Mouse (Mus musculus) heart, embryonic 11.5 days (tissue): ENCODE measurements around the gene Snrpd2. TPM values are rescaled to one million over a fixed set of nuclear protein-coding genes. Genes with fewer than 3 reads are reported as not detected.

Source experiments
- ATAC-seq: fragments of 200-750 bp; cut with Nextera tagmentation; replicated peaks from 2 replicates; pipeline ENCODE4 v1.8.0; 2017; ENCODE audit warnings: moderate library complexity; ENCODE audit not compliant: insufficient number of reproducible peaks, low FRiP score, low TSS enrichment
- H3K27ac ChIP-seq: fragments of 300-500 bp; sonication (generic); 2 replicates; pipeline ENCODE4 v1.5.1; 2014; ENCODE audit warnings: mild to moderate bottlenecking, low read depth, low read length
- H3K27me3 ChIP-seq: fragments of 300-500 bp; sonication (generic); 2 replicates; pipeline ENCODE4 v1.6.1; 2014; ENCODE audit warnings: mild to moderate bottlenecking, low read length, mixed read lengths; ENCODE audit not compliant: control insufficient read depth, insufficient read depth
- H3K36me3 ChIP-seq: fragments of 300-500 bp; sonication (generic); 2 replicates; pipeline ENCODE4 v1.6.1; 2014; ENCODE audit warnings: mild to moderate bottlenecking, low read length, moderate library complexity, mixed read lengths; ENCODE audit not compliant: control insufficient read depth, insufficient read depth
- H3K4me1 ChIP-seq: fragments of 300-500 bp; sonication (generic); 2 replicates; pipeline ENCODE4 v1.6.1; 2014; ENCODE audit warnings: low read length; ENCODE audit not compliant: control insufficient read depth, insufficient read depth
- H3K4me2 ChIP-seq: fragments of 300-500 bp; sonication (generic); 2 replicates; pipeline ENCODE4 v1.6.1; 2014; ENCODE audit warnings: mild to moderate bottlenecking, moderate library complexity
- H3K4me3 ChIP-seq: fragments of 300-500 bp; sonication (generic); 2 replicates; pipeline ENCODE4 v1.5.1; 2014; ENCODE audit warnings: low read depth, low read length
- H3K9ac ChIP-seq: fragments of 300-500 bp; sonication (generic); 2 replicates; pipeline ENCODE4 v1.6.1; 2014; ENCODE audit warnings: mild to moderate bottlenecking, low read depth, low read length, moderate library complexity
- H3K9me3 ChIP-seq: fragments of 300-500 bp; sonication (generic); replicated peaks from 2 replicates; pipeline ENCODE4 v1.6.1; 2016; ENCODE audit warnings: low read length; ENCODE audit not compliant: control insufficient read depth
- WGBS: fragments of 180-500 bp; shearing (Covaris S2); extraction: QIAGEN DNeasy Blood & Tissue Kit; methylation state at CpG from one replicate; pipeline ENCODE4 v1.1.7; 2014; ENCODE audit not compliant: insufficient replicate concordance; 5-methylcytosine and 5-hydroxymethylcytosine counted together
- microRNA counts: library from miRNA; unstranded; fragments of <30 nt; microRNA quantifications from one replicate; lab custom pipeline; 2015
- microRNA-seq: library from miRNA; unstranded; fragments of <30 nt; microRNA quantifications from one replicate; pipeline ENCODE4, GENCODE M21; 2016; ENCODE audit warnings: borderline number of aligned reads
- polyA plus RNA-seq: library from polyadenylated mRNA; unstranded; fragments of >200 nt; fragmentation: Nextera tagmentation; extraction: Ambion mirVana; gene quantifications from 2 replicates; pipeline ENCODE4 v1.2.1, GENCODE M21; 2014

The Snrpd2 gene
- polyA plus RNA-seq, 1 experiment from 2014 or later, result 125 TPM

DNA sequence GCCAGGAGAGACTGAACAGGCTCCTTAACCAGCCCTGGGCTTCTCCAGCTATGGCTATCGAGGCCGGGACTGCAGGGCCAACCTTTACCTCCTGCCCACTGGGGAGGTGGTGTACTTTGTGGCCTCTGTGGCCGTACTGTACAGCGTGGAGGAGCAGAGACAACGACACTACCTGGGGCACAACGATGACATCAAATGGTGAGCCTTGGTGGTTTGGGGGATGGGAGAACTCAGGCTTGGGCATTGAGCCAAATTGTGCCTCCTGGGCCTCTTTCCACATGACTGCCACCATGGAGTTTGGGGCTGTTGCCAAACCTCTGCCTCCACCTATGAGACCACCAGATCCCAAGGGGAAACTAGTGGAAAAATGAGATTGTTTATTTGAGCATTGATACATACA is 35.2 kb downstream of the Snrpd2 start:
- ATAC-seq, result no peak; the same call in 1 of the 2 replicates
- no peaks in the 10 kb centered on the region for H3K27me3 ChIP-seq
- peaks cover 3% of the 10 kb centered on the region for H3K36me3 ChIP-seq
- H3K4me2 ChIP-seq, result no peak overlapping the region
- 0 out of 2 replicates have a peak overlapping the region, but pooled peaks have one; percentile 29 for H3K27ac ChIP-seq
- H3K4me1 ChIP-seq, result peaks cover 18% of the 10 kb centered on the region
- 81% methylated on average over 6 of the region's 6 CpGs for WGBS
- no peaks in the 10 kb centered on the region for H3K9me3 ChIP-seq
- no peak overlapping the region for H3K4me3 ChIP-seq
- no peak overlapping the region for H3K9ac ChIP-seq

GRCm38 (mm10) chr7:19194676-19195075 is 45.2 kb downstream of the Snrpd2 start:
- ATAC-seq, result no peak
- Histone ChIP-seq H3K27me3 (no peaks in the 10 kb centered on the region), H3K4me1 (no peaks in the 10 kb centered on the region; the same call in 1 of the 2 replicates), H3K9me3 (peaks cover 4% of the 10 kb centered on the region; the same call in 1 of the 2 replicates), H3K9ac (no peak overlapping the region), H3K36me3 (peaks cover 27% of the 10 kb centered on the region), H3K27ac (no peak overlapping the region), H3K4me3 (no peak overlapping the region), H3K4me2 (no peak overlapping the region)
- 95% methylated on average over 4 of the region's 4 CpGs for WGBS

DNA sequence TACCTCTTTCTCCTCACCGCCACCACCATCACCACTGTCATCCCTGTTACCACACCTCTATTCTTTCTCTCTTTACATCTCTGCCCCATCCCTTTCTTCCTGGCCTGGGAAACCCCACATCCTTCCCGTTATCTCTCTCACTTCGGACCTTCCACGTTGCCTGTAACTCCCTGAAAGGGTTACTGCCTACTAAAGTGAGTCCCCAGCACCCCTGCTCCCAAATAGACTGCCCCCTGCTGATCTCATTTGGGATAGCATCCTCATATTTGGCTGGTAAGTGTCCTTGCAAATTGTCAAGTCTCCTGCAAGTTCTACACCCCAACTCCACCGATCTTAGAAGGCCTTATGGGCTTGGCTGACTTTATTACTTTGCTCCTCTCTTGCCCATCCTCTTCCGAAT is 47.2 kb downstream of the Snrpd2 start:
- H3K9ac ChIP-seq, result no peak overlapping the region
- WGBS, result 55% methylated on average over 6 of the region's 6 CpGs
- H3K27ac ChIP-seq, result no peak overlapping the region
- H3K27me3 ChIP-seq, result no peaks in the 10 kb centered on the region
- H3K9me3 ChIP-seq, result peaks cover 4% of the 10 kb centered on the region; the same call in 1 of the 2 replicates
- H3K4me1 ChIP-seq, result no peaks in the 10 kb centered on the region
- no peak overlapping the region for H3K4me3 ChIP-seq
- ATAC-seq, result no peak
- H3K4me2 ChIP-seq, result no peak overlapping the region
- peaks cover 22% of the 10 kb centered on the region for H3K36me3 ChIP-seq

- H3K4me1 ChIP-seq, result no peaks in the 10 kb centered on the region
- no peak for ATAC-seq
- no peak overlapping the region for H3K27ac ChIP-seq
- no peak overlapping the region for H3K4me2 ChIP-seq
- no peak overlapping the region for H3K9ac ChIP-seq
- peaks cover 18% of the 10 kb centered on the region for H3K36me3 ChIP-seq
- 23% methylated on average over 2 of the region's 2 CpGs for WGBS
- peaks cover 4% of the 10 kb centered on the region; the same call in 1 of the 2 replicates for H3K9me3 ChIP-seq
- no peak overlapping the region for H3K4me3 ChIP-seq
- H3K27me3 ChIP-seq, result no peaks in the 10 kb centered on the region
Measured at GRCm38 (mm10) chr7:19197985-19198384, 48.5 kb downstream of the Snrpd2 start.

- Histone ChIP-seq H3K9ac (no peak overlapping the region), H3K4me2 (no peak overlapping the region), H3K27ac (no peak overlapping the region), H3K9me3 (no peaks in the 10 kb centered on the region), H3K4me3 (no peak overlapping the region), H3K4me1 (no peaks in the 10 kb centered on the region), H3K27me3 (no peaks in the 10 kb centered on the region), H3K36me3 (peaks cover 7% of the 10 kb centered on the region; the same call in 1 of the 2 replicates)
- ATAC-seq, result 0 out of 2 replicates have a peak, but pooled peaks have one; percentile 48
- 60% methylated on average over 12 of the region's 15 CpGs for WGBS
Measured at GRCm38 (mm10) chr7:19201660-19202059, 52.1 kb downstream of the Snrpd2 start.

GRCm38 (mm10) chr7:19202065-19202850 is 52.7 kb downstream of the Snrpd2 start:
- Histone ChIP-seq H3K36me3 (peaks cover 7% of the 10 kb centered on the region; the same call in 1 of the 2 replicates), H3K9ac (no peak overlapping the region), H3K27me3 (no peaks in the 10 kb centered on the region), H3K4me1 (no peaks in the 10 kb centered on the region), H3K9me3 (no peaks in the 10 kb centered on the region), H3K4me2 (no peak overlapping the region), H3K27ac (no peak overlapping the region), H3K4me3 (no peak overlapping the region)
- 47% methylated on average over 15 of the region's 15 CpGs for WGBS
- no peak; the same call in 1 of the 2 replicates for ATAC-seq

MicroRNAs encoded within 50 kb of the gene (microRNA counts, 519-probe panel; counts per million panel counts)
- 32.2 counts per million for microRNA mmu-miR-330 (lab: Ali Mortazavi, UCI)

Small RNA genes lying within 50 kb of the gene (microRNA-seq; reads per million reads assigned to microRNA genes)
- gene Mir330, result 271 reads per million, percentile 74 among the genes with 10 or more reads in this experiment

Other genes with a start within 250 kb of the Snrpd2 start
- 12.1 and 19.8 TPM in 2 replicates for gene Ccdc61, start 239.3 kb upstream of the Snrpd2 start, polyA plus RNA-seq
- 0.77 and 0.93 TPM in 2 replicates for gene Nova2, start 223.8 kb upstream of the Snrpd2 start, polyA plus RNA-seq
- gene Nanos2, start 162.3 kb upstream of the Snrpd2 start, polyA plus RNA-seq, result not detected in 2 replicates
- gene Mypop, start 158.5 kb upstream of the Snrpd2 start, polyA plus RNA-seq, result 2.1 and 2.2 TPM in 2 replicates
- gene Irf2bp1, start 145.7 kb upstream of the Snrpd2 start, polyA plus RNA-seq, result 13.9 and 14.2 TPM in 2 replicates
- 0.59 TPM in 1 of 2 replicates, not detected in the other for gene Foxa3, start 126.2 kb upstream of the Snrpd2 start, polyA plus RNA-seq
- 17.6 and 21.4 TPM in 2 replicates for gene Sympk, start 125.3 kb upstream of the Snrpd2 start, polyA plus RNA-seq
- not detected in 2 replicates for gene Rsph6a, start 95.0 kb upstream of the Snrpd2 start, polyA plus RNA-seq
- 15.2 and 16.2 TPM in 2 replicates for gene Dmwd, start 73.5 kb upstream of the Snrpd2 start, polyA plus RNA-seq
- 17.0 and 17.7 TPM in 2 replicates for gene Dmpk, start 65.9 kb upstream of the Snrpd2 start, polyA plus RNA-seq
- gene Six5, start 55.1 kb upstream of the Snrpd2 start, polyA plus RNA-seq, result 6.6 and 6.9 TPM in 2 replicates
- 2.2 and 2.7 TPM in 2 replicates for gene Gm4969, start 31.4 kb upstream of the Snrpd2 start, polyA plus RNA-seq
- gene Fbxo46, start 29.9 kb upstream of the Snrpd2 start, polyA plus RNA-seq, result 6.3 and 6.4 TPM in 2 replicates
- 6.4 and 7.6 TPM in 2 replicates for gene Qpctl, start 431 bp upstream of the Snrpd2 start, polyA plus RNA-seq
- gene Gipr, start 16.4 kb downstream of the Snrpd2 start, polyA plus RNA-seq, result 9.0 and 10.8 TPM in 2 replicates
- 5.4 and 6.9 TPM in 2 replicates for gene Eml2, start 26.7 kb downstream of the Snrpd2 start, polyA plus RNA-seq
- gene Gpr4, start 62.8 kb downstream of the Snrpd2 start, polyA plus RNA-seq, result 1.3 and 1.4 TPM in 2 replicates
- 41.2 and 41.6 TPM in 2 replicates for gene Opa3, start 78.6 kb downstream of the Snrpd2 start, polyA plus RNA-seq
- 61.9 and 102 TPM in 2 replicates for gene Vasp, start 122.1 kb downstream of the Snrpd2 start, polyA plus RNA-seq
- 0.34 TPM in 1 of 2 replicates, not detected in the other for gene Ppm1n, start 130.3 kb downstream of the Snrpd2 start, polyA plus RNA-seq
- gene Rtn2, start 132.9 kb downstream of the Snrpd2 start, polyA plus RNA-seq, result 25.3 and 31.2 TPM in 2 replicates
- 0.11 and 0.17 TPM in 2 replicates for gene Fosb, start 160.3 kb downstream of the Snrpd2 start, polyA plus RNA-seq
- gene Ercc1, start 195.1 kb downstream of the Snrpd2 start, polyA plus RNA-seq, result 72.5 and 74.5 TPM in 2 replicates
- 17.6 and 18.9 TPM in 2 replicates for gene Cd3eap, start 209.8 kb downstream of the Snrpd2 start, polyA plus RNA-seq
- 12.4 and 17.6 TPM in 2 replicates for gene Ppp1r13l, start 210.0 kb downstream of the Snrpd2 start, polyA plus RNA-seq
- gene Ercc2, start 232.3 kb downstream of the Snrpd2 start, polyA plus RNA-seq, result 6.1 and 6.6 TPM in 2 replicates